Mouse (Mus musculus) right cerebral cortex, postnatal 4 days (tissue): ENCODE measurements around the gene Gm21731.
"Not testable (repeated sequence)": the region's sequence is repeated elsewhere in the genome, so short reads cannot be mapped to it uniquely, and the experiment has no call there.

ENCODE experiments used
- DNase-seq: peaks from one replicate; pipeline ENCODE4 v3.0.0-alpha.2; 2022

Gene Gm21731

DNA sequence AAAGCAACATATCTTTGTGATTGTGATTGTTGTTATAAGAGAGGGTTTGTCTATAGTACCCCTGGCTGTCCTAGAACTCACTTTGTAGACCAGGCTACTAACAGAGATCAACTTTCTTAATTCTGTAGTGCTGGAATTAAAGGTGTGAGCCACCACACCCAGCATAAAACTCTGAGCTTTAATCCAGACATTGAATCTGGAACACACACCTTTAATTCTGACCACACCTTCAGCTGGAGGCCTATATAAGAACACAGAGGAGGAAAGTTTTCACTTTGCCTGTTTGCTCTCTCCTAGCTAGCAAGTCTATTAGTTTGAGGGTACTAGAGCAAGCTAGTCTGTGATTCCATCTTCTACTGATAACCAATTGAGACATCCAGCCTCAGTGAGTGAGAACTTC lies at the start of gene Gm21731:
Gene Gm21731 (plus strand): TSS at position 301 of the 400 bp plus-strand sequence.
- DNase-seq = not testable (repeated sequence)

DNA sequence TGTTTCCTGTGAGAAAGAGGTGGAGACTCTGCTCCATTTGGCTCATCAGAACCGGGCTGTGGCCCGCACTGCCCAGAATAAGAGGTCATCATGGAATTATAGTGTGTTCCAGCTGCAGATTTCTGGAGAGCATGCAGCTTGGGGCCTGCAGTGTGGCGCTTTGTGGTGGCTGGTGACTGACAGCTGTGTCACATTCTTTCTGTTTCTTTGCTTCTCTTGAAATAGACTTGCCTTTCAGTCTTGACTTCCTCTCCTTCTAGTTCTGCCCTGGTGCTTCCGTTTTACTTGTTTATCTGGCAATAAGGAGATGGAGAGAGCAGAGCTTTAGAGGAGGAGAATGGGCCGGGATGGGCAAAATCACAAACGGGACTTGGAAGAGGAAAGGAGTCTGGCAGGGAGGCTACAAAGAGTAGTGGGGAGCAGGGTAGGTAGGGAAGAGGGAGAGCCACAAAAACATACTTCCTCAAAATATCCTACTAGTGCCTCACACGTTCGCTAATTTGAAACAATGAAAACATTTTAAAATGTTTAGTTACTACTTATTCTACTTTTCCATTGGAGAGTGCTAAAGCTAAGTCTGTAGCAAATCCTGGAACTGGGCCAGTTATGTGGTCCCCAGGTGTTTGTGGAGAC lies 42.6 kb upstream of the Gm21731 start:
- not testable (repeated sequence) for DNase-seq

DNA sequence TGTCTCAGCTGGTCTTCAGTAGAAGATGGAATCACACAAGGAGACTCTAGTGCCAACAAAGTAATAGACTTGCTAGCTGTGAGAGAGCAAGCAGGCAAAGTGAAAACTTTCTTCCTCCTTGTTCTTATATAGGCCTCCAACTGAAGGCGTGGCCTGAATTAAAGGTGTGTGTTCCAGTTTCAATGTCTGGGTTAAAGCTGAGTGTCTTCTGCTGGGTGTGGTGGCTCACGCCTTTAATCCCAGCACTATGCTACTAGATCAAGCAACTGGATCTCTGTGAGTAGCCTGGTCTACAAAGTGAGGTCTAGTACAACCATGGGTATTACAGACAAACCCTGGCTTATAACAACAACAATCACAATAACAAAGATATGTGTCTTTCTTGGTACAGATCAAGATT lies 23.1 kb upstream of the Gm21731 start, which contains the start of gene Gm21762:
Gene Gm21762 (minus strand): TSS at position 101 of the 400 bp plus-strand sequence.
- DNase-seq = not testable (repeated sequence)

DNA sequence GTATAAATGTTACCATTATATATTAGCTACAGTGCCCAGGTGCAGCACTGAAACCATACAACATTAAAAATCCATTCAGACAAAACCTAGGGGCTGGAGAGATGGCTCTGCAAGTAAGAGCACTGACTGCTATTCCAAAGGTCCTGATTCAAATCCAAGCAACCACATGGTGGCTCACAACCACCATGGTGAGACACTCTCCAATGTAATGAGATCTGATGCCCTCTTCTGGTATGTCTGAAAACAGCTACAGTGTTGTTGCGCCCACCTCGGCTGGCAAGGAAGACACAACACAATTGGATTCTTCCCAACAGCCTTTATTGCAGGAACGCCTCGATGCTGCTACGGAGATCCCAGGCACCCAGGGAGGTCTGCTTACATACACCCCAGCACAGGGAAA lies 18.0 kb upstream of the Gm21731 start:
- not testable (repeated sequence) for DNase-seq

- DNase-seq = not testable (repeated sequence)
Observed at GRCm38 (mm10) chr13:120223012-120223659, 15.8 kb upstream of the Gm21731 start.

DNA sequence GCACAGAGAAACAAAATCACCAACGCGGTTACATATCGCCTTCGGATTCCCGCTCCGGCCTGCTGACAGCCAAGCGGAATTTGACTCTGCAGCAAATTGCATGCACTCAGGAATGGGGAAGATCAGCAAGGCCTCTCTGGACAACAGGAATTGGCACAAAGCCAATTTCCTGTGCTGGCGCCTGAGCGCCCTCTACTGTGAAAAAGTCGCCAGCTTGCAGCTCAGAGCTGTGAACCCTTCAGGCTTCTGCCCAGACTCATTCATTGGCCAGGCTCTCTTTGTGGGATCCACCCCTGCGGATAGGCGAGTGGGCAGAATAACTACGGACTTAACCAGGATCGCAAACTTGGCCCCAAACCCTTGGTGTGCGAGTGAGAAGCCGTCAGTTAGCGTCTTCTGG lies 7.1 kb upstream of the Gm21731 start:
- DNase-seq = not testable (repeated sequence)

DNA sequence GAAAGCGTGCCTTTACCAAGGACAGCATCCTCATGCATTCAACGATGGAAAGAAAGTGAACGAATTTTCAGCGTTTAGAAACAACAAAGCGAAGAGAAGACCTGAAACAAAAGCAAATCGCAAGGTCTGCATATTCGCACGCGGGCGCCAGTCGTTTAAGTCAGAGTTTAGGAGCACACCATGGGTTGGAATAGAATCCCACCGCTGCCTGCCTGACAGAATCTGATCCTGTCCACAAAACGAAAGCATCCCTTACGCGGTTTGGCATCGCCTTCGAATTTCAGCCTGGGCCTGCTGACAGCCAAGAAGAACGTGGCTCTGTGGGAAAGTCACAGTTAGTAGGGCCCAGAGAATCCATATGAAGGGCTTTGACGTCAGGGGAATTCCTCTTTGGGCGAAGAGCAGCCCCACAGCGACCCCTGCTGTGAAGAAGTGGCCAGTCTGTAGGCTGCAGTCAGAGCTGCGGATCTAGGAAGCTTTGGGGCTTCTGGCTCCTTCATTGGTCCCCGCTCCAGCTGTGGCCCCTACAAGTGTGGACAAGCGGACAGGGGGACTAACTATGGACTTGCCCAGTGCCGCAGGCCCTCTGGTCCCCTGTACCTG lies 6.4 kb upstream of the Gm21731 start:
- DNase-seq = not testable (repeated sequence)

GRCm38 (mm10) chr13:120251208-120251924 lies 12.5 kb downstream of the Gm21731 start:
- not testable (repeated sequence) for DNase-seq

- not testable (repeated sequence) for DNase-seq
Observed at GRCm38 (mm10) chr13:120258817-120259658, 20.1 kb downstream of the Gm21731 start.

GRCm38 (mm10) chr13:120259718-120260117 lies 20.8 kb downstream of the Gm21731 start:
- not testable (repeated sequence) for DNase-seq

GRCm38 (mm10) chr13:120262870-120263269 lies 24.0 kb downstream of the Gm21731 start, which contains the start of gene AF067061:
Gene AF067061, plus strand, starts transcription at chr13:120263114.
- DNase-seq = not testable (repeated sequence)

DNA sequence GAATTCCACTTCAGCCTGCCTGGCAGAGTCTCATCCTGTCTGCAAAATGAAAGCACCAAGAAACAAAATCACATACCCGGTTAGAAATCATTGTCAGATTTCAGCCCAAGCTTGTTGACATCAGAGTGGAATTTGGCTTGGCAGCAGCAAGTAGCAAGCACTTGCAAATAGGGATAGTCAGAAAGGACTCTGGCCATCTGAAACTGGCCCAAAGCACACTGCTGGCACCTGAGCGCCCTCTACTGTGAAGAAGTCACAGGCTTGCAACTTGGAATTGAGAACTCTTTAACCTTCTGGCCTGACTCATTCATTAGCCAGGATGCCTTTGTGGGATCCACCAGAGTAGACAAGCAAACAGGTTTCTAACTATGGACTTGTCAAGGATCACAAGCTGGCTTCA lies 38.9 kb downstream of the Gm21731 start:
- not testable (repeated sequence) for DNase-seq

DNA sequence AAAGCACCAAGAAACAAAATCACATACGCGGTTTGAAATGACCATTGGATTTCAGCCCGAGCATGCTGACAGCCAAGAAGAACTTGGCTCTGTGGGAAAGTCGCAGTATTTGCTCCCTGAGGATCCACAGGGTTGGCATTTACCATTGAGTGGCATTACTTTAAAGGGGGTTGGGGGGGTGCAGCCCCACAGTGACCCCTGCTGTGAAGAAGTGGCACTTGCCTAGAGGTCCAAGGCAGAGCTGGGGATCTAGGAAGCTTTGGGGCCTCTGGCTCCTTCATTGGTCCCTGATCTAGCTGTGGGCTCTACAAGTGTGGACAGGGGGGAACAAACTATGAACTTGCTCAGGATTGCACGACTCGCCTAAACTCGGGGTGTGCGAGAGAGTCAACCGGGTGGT lies 39.9 kb downstream of the Gm21731 start:
- no peak for DNase-seq
